Mouse (Mus musculus): ENCODE measurements at regions not wholly inside any gene's neighbourhood (a gene's known extent, or its start where the extent isn't known, plus 50 kb on each side); places are given as distances from the start of the nearest gene placed in this dataset.

GRCm38 (mm10) chr15:93645950-93646349 lies 50.3 kb upstream of the Prickle1 start:
- no peak for DNase-seq (ENCODE audit: low spot score)

All from layer of hippocampus, adult 11-12 months (tissue).